Mouse (Mus musculus): ENCODE results near the gene Igsf9. TPM values are rescaled to one million over a fixed set of nuclear protein-coding genes. Genes with fewer than 3 reads are reported as not detected.

The Igsf9 gene
- polyA plus RNA-seq (2017; shearing (Covaris generic)): 1 to 10 TPM in 1 of 3 experiments, under 1 TPM in 1, not detected in 1; 0.50 to 1.4 TPM

- peak; percentile 83 for ATAC-seq
Observed at GRCm38 (mm10) chr1:172481540-172482280, at the start of gene Igsf9. Igsf9 (plus strand) TSS chr1:172481788.

GRCm38 (mm10) chr1:172431836-172432586, 49.6 kb upstream of the Igsf9 start:
- ATAC-seq: no peak

- ATAC-seq: no peak
Observed at GRCm38 (mm10) chr1:172432587-172432955, 49.0 kb upstream of the Igsf9 start.

- no peak for ATAC-seq
Observed at GRCm38 (mm10) chr1:172433012-172433850, 48.4 kb upstream of the Igsf9 start.

- no peak for ATAC-seq
Observed at GRCm38 (mm10) chr1:172433851-172434165, 47.8 kb upstream of the Igsf9 start.

DNA sequence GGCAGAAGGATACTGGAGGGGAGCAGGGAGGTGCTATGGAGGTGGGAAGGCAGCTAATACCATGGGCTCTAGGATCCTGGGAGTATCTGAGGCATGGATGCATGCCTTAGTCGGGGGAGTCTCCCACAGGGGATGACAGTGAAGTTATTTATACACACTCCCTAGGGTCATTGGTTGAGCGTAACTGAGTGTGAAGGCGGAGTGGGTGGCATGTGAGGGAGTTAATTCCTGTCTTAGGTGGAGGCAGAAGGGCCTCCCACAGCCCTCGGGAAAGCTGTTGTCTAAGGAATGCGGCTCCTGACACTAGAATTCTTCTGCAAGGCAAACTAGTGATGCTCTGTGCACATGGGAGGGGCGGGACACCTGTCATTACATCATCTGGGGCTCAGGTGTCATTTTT, 44.8 kb upstream of the Igsf9 start:
- ATAC-seq: no peak

DNA sequence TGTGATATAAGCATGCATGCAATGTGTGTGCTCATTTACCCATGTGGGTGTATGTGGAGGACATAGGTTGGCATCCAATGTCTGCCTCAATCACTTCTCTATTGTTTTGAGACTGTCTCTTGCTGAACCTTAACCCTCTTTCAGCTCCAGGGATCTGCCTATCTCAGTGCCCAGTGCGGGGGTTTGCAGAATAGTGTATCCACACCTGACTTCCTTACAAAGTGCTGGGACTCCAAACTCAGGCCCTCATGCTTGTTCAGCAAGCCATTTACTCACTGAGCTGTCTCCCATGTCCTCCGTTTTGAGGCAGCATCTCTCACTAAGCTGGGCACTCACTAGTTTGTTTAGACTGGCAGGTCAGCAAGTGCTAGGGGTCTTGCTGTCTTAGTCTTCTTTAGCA, 43.0 kb upstream of the Igsf9 start:
- no peak for ATAC-seq

DNA sequence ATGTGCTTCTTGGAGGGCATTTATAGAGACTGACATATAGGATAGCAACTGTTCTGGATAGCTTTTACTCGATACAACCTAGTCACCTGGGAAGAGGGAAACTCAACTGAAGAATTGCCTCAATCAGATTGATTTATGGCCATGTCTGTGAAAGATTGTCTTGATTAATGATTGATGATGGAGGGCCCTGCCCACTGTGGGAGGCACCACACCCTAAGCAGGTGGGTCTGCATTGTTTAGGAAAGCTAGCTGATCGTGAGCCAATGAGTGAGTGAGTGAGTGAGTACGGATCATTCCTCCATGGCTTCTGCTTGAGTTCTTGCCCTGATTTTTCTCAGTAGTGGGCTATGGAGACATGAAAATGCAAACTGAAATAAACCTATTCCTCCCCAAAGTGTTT, 41.1 kb upstream of the Igsf9 start:
- ATAC-seq: no peak

- no peak for ATAC-seq
Observed at GRCm38 (mm10) chr1:172441935-172442445, 39.6 kb upstream of the Igsf9 start.

DNA sequence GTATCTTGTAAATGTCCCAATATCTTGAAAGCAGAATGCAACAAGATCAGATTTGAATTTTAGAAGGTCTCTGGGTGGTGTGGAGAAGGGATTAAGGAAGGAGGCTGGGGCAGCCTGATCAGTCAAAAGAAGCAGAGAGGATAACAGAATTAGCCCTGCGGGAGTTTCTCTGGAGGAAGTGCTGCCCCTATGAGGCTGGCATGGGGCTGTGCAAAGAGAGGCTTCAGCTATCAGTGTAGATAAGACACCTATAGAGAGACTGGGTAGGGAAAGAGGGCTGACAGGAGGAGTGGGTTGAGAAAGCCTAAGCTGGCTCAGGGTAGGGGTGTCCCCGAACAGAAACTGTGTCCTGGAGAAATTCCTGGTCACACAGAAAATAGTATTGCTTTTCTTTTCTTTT, 31.4 kb upstream of the Igsf9 start:
- no peak for ATAC-seq

GRCm38 (mm10) chr1:172450848-172451470, 30.6 kb upstream of the Igsf9 start:
- ATAC-seq: no peak

GRCm38 (mm10) chr1:172452911-172453310, 28.7 kb upstream of the Igsf9 start:
- no peak for ATAC-seq

- no peak for ATAC-seq
Observed at GRCm38 (mm10) chr1:172453810-172454209, 27.8 kb upstream of the Igsf9 start.

DNA sequence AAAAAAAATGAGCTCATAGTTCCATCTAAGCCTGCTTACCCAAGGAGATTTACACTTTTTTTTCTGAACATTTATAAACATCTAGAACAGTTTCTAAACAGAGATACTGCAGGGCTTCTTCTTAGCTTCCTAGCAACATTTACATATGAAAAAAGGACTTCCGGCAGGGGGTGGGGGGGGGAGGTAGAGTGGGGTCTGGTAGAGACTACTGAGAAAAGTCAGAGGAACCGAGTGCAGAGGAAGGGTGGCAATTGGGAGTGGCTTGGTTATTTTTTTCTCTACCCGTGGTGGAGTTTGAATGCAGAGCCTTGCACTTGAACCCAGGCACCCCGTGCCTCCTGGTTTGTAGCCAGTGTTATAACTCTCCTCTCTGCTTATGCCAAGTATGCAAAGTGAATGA, 26.2 kb upstream of the Igsf9 start:
- ATAC-seq: peak; percentile 82

- no peak for ATAC-seq
Observed at GRCm38 (mm10) chr1:172456001-172456677, 25.4 kb upstream of the Igsf9 start.

DNA sequence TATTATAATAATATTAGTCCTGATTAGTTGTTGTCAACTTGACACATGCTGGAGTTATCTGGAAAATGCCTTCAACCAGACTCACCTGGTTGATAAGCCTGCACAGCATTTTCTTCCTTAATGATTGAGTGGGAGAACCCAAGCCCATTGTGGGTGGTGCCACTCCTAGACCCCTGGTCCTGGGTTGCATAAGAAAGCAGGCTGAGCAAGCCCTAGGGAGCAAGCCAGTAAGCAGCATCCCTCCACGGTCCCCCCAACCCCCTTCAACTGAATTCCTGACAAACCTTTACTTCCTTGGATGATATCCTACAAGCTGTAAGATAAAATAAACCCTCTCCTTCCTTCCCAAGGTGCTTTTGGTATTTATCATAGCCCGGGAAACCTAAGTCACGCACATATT, 24.4 kb upstream of the Igsf9 start:
- ATAC-seq: no peak

- ATAC-seq: no peak
Observed at GRCm38 (mm10) chr1:172458041-172458440, 23.5 kb upstream of the Igsf9 start.

GRCm38 (mm10) chr1:172461602-172462001, 20.0 kb upstream of the Igsf9 start:
- ATAC-seq: no peak

DNA sequence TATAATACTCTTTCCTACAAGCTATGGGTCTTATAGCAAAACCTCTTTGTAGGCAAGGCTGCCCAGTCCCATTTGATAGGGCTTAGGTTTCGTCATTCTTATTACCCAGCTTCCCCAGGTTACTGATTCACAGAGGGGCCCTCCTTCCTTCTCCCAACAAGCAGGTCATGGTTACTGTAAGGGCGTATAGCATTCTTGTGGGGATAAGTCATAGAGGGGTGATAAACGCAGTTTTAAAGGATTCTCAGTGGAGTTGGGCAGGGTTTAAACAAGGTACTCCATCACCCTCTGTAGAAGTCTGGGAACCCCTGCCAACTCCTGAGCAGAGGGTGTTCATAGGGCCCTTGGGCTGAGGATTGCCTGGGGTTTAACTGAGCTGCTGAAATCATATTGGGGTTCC, 19.1 kb upstream of the Igsf9 start:
- no peak for ATAC-seq

- ATAC-seq: no peak
Observed at GRCm38 (mm10) chr1:172463387-172464333, 17.9 kb upstream of the Igsf9 start.
